Mouse (Mus musculus) lung, adult 2 months (tissue): ENCODE results near the gene Nlrp9b. TPM values are rescaled to one million over a fixed set of nuclear protein-coding genes. Genes with fewer than 3 reads are reported as not detected.

Experiments
- polyA plus RNA-seq: library from polyadenylated mRNA; depleted of rRNA; stranded (reverse); fragments of >200 nt; gene quantifications from 2 replicates; pipeline ENCODE4 v1.2.3, GENCODE M21; 2012; rRNA removed

Nlrp9b gene
- polyA plus RNA-seq, 1 experiment: not detected

Other genes with a start within 250 kb of the Nlrp9b start
- 70.9 and 74.7 TPM in 2 replicates for gene Nectin2, start 241.0 kb upstream of the Nlrp9b start, polyA plus RNA-seq
- 769 and 829 TPM in 2 replicates for gene Bcam, start 220.4 kb upstream of the Nlrp9b start, polyA plus RNA-seq
- gene Cblc, start 194.7 kb upstream of the Nlrp9b start, polyA plus RNA-seq: 16.1 and 21.9 TPM in 2 replicates
- 38.7 and 71.2 TPM in 2 replicates for gene Bcl3, start 168.7 kb upstream of the Nlrp9b start, polyA plus RNA-seq
- gene Gm19345, start 139.5 kb upstream of the Nlrp9b start, polyA plus RNA-seq: 0.52 TPM in 1 of 2 replicates, not detected in the other
- gene Ceacam16, start 130.2 kb upstream of the Nlrp9b start, polyA plus RNA-seq: 0.90 and 2.5 TPM in 2 replicates
- gene Ceacam19, start 103.5 kb upstream of the Nlrp9b start, polyA plus RNA-seq: 2.0 TPM in 1 of 2 replicates, not detected in the other
- gene Pvr, start 70.3 kb upstream of the Nlrp9b start, polyA plus RNA-seq: 23.7 and 24.7 TPM in 2 replicates
- 1.2 and 1.9 TPM in 2 replicates for gene Igsf23, start 40.7 kb upstream of the Nlrp9b start, polyA plus RNA-seq
- gene Ceacam20, start 26.1 kb upstream of the Nlrp9b start, polyA plus RNA-seq: 0.06 and 0.33 TPM in 2 replicates
- not detected in 2 replicates for gene Vmn1r91, start 108.2 kb downstream of the Nlrp9b start, polyA plus RNA-seq
- gene Gm16442, start 131.1 kb downstream of the Nlrp9b start, polyA plus RNA-seq: not detected in 2 replicates
- not detected in 2 replicates for gene Vmn1r93, start 147.6 kb downstream of the Nlrp9b start, polyA plus RNA-seq
- not detected in 2 replicates for gene Vmn1r94, start 176.9 kb downstream of the Nlrp9b start, polyA plus RNA-seq
- not detected in 2 replicates for gene Vmn1r95, start 202.2 kb downstream of the Nlrp9b start, polyA plus RNA-seq
- not detected in 2 replicates for gene Gm6164, start 214.1 kb downstream of the Nlrp9b start, polyA plus RNA-seq
- not detected in 2 replicates for gene Gm4498, start 242.4 kb downstream of the Nlrp9b start, polyA plus RNA-seq